Mouse (Mus musculus) spleen, adult 2 months (tissue): ENCODE measurements around the gene Smad6. TPM values are rescaled to one million over a fixed set of nuclear protein-coding genes. Genes with fewer than 3 reads are reported as not detected.
A peak's percentile ranks its signal among the peaks of the same experiment; 100 is the strongest.

Experiments used
- DNase-seq, 2 experiments: peaks; one replicate each; pipeline versions ENCODE4 v3.0.0 to v3.0.0-alpha.2; 2012 to 2021; ENCODE audit warnings: low spot score in 2 of 2, low read depth in 1 of 2
- H3K27ac ChIP-seq: fragments of 200-500 bp; 2 replicates; pipeline ENCODE4 v1.5.1; 2012; ENCODE audit warnings: low read length, inconsistent platforms; ENCODE audit not compliant: insufficient read depth
- H3K27me3 ChIP-seq: fragments of 200-500 bp; 2 replicates; pipeline ENCODE4 v1.6.1; 2012; ENCODE audit warnings: mild to moderate bottlenecking, moderate library complexity, low read length, inconsistent platforms; ENCODE audit not compliant: control insufficient read depth, insufficient read depth
- H3K36me3 ChIP-seq: fragments of 200-500 bp; 2 replicates; pipeline ENCODE4 v1.6.1; 2012; ENCODE audit warnings: mild to moderate bottlenecking, low read length, inconsistent platforms; ENCODE audit not compliant: control insufficient read depth, insufficient read depth
- H3K4me1 ChIP-seq: fragments of 200-500 bp; 2 replicates; pipeline ENCODE4 v1.6.1; 2011; ENCODE audit warnings: inconsistent platforms; ENCODE audit not compliant: control insufficient read depth, insufficient read depth, insufficient read length
- H3K4me3 ChIP-seq: fragments of 200-500 bp; 2 replicates; pipeline ENCODE4 v1.5.1; 2011; ENCODE audit warnings: mild to moderate bottlenecking, inconsistent platforms; ENCODE audit not compliant: insufficient read depth, insufficient read length; ENCODE audit errors: extremely low read depth
- CTCF ChIP-seq: fragments of 200-500 bp; IDR thresholded peaks from 2 replicates; pipeline ENCODE4 v1.5.1; 2011; ENCODE audit warnings: mild to moderate bottlenecking, inconsistent platforms; ENCODE audit not compliant: insufficient read depth, insufficient read length, insufficient replicate concordance; ENCODE audit errors: extremely low read depth
- POLR2A ChIP-seq: fragments of 200-500 bp; IDR thresholded peaks from 2 replicates; pipeline ENCODE4 v1.6.1; 2011; ENCODE audit warnings: low read depth, low read length, inconsistent platforms
- WGBS: fragments of 180-500 bp; shearing (Covaris S2); methylation state at CpG from one replicate; pipeline ENCODE4 v1.1.7; 2018; 5-methylcytosine and 5-hydroxymethylcytosine counted together
- polyA plus RNA-seq: library from polyadenylated mRNA; depleted of rRNA; stranded (reverse); fragments of >200 nt; gene quantifications from 2 replicates; pipeline ENCODE4 v1.2.3, GENCODE M21; 2012

Smad6 gene
- polyA plus RNA-seq, 1 experiment, result 6.2 TPM

DNA sequence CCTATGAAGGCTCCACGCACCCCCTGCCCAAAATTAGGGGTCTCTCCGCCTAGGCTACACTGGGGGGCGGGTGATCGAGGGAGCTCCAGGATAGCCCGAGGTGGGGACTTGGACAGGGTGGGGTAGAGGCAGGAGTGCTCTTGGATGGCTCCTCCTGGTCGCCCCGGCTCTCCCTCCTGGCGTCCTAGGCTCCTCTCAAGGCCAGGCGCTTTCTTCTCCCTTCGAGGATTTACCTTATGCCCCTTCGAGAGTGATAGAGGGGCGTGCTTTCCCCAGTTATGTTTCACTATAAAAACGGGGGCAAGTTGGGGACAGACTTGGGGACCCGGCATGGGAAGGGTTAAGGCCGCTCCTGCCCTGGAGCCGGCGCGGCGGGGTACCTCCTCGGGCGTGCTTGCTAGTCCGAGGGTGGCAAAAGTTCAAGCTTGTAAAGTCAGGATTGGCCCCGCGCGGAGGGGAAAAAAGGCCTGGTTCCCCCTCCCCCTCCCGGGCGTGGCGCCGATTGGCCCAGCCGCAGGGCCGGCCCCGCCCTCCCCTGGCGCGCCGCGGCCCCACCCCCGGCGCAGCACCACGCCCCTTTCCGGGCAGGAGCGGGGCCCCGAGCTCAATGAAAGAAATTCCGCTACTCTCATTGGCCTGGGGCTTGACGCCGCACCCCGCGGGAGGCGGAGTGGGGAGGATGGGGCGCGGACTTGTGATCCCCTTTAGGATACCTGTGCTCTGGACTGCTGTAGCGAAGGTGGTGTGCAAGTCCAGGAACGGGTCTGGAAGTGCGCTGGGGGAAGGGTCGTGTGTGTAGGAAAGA is 905 bp upstream of the Smad6 start:
- Histone ChIP-seq H3K36me3 (no peaks in the 10 kb centered on the region), H3K27me3 (peaks cover 24% of the 10 kb centered on the region), H3K4me3 (peak overlapping the region; percentile 58), H3K4me1 (peaks cover 11% of the 10 kb centered on the region), H3K27ac (peak overlapping the region; percentile 7; the same call in 1 of the 2 replicates)
- DNase-seq, result peak; percentile 68 to 85
- no peak for TF ChIP-seq POLR2A
- under 1% methylated on average over 50 of the region's 54 CpGs for WGBS

DNA sequence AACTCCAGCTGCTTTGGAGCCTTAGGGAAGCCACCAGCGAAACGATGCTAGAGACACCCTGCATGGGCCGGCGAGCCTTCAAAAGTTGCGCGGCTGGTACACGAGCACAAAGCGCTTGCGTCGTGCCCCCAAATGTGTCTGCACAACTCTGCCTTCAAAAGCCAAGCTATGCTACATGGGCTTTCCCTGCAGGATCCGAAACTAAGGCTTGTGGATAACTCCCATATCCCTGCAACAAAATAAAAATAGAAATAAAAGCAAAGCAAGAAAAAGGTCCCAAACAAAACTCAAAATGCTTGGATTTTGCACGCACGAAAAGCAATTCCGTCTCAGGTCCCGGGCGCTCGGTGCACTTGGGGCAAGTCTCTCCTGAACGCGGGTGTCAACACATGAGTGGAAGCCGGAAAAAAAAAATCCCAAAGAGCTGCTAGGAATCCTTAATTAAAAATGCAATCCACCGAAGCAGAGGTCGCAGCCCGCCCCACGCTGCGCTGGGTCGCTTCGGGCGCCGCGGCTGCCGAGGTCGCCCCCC is 474 bp downstream of the Smad6 start:
- Histone ChIP-seq H3K36me3 (no peaks in the 10 kb centered on the region), H3K4me1 (peaks cover 11% of the 10 kb centered on the region), H3K27ac (no peak overlapping the region), H3K27me3 (peaks cover 31% of the 10 kb centered on the region), H3K4me3 (peak overlapping the region; percentile 55)
- TF ChIP-seq CTCF (no peak), POLR2A (no peak)
- no peak for DNase-seq
- WGBS, result under 1% methylated on average over 22 of the region's 32 CpGs

DNA sequence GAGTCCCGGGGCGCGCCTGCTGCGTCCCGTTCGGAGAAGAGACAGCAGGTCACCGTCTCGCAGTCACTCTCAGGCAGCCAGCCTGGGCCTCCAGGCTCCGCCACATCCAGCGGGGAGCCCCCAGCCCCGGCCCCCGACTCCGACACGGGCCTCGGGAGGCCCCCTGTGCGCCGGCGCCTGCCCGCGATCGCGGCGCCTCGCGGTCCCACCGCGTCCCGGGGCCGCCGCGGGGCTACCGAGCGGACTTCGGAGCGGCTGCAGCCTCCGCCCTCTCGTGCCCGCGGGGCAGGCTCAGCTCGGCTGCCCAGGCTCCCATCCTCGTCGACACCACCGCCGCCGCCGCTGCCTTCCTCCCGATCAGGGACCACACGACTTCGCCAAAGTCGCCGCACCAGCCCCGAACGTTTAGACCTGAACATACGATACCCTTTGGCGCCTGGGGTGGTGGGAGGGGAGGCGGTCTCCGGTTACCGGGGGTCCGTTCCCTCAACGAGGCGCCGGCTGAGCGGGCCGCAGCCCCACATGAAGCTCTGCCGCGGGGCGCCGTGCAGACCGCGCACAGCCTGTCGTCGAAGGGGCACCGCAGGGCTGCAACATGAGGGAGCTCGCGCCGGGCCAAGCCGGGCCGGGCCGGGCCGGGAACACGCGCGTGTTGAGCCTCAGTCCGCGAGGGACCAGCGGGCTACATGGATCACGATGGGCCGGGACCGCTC is 1.1 kb downstream of the Smad6 start:
- Histone ChIP-seq H3K4me3 (peak overlapping the region; percentile 55; the same call in 1 of the 2 replicates), H3K27me3 (peaks cover 31% of the 10 kb centered on the region), H3K4me1 (peaks cover 11% of the 10 kb centered on the region), H3K27ac (0 out of 2 replicates have a peak overlapping the region, but pooled peaks have one; percentile 11), H3K36me3 (no peaks in the 10 kb centered on the region)
- WGBS, result under 1% methylated on average over 78 of the region's 89 CpGs
- TF ChIP-seq CTCF (no peak), POLR2A (no peak)
- DNase-seq, result no peak

DNA sequence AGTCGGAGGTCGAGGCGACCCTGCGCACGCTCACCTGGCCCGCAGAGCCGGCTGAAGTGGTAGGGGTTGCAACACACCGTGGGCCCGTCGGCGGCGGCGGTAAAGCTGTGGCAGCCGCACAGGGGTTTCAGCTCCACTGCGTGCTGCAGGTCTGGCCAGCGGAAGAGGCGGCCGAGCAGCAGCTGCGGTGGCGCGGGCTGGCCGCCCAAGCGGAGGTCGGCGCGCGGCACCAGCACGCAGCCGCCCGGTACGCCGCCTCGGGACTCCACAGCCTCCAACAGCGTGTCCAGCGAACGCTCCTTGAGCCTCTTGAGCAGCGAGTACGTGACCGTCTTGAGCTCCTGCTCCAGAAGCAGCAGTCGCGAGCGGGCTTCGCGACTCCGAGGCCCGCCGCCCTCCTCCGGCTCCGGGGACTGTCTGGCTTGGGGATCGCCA is 1.7 kb downstream of the Smad6 start:
- TF ChIP-seq CTCF, result no peak
- H3K36me3 ChIP-seq, result no peaks in the 10 kb centered on the region
- peak overlapping the region; percentile 55; the same call in 1 of the 2 replicates for H3K4me3 ChIP-seq
- H3K27ac ChIP-seq, result 0 out of 2 replicates have a peak overlapping the region, but pooled peaks have one; percentile 11
- WGBS, result 3% methylated on average over 50 of the region's 50 CpGs
- H3K4me1 ChIP-seq, result peaks cover 11% of the 10 kb centered on the region
- no peak for DNase-seq
- H3K27me3 ChIP-seq, result peaks cover 31% of the 10 kb centered on the region

DNA sequence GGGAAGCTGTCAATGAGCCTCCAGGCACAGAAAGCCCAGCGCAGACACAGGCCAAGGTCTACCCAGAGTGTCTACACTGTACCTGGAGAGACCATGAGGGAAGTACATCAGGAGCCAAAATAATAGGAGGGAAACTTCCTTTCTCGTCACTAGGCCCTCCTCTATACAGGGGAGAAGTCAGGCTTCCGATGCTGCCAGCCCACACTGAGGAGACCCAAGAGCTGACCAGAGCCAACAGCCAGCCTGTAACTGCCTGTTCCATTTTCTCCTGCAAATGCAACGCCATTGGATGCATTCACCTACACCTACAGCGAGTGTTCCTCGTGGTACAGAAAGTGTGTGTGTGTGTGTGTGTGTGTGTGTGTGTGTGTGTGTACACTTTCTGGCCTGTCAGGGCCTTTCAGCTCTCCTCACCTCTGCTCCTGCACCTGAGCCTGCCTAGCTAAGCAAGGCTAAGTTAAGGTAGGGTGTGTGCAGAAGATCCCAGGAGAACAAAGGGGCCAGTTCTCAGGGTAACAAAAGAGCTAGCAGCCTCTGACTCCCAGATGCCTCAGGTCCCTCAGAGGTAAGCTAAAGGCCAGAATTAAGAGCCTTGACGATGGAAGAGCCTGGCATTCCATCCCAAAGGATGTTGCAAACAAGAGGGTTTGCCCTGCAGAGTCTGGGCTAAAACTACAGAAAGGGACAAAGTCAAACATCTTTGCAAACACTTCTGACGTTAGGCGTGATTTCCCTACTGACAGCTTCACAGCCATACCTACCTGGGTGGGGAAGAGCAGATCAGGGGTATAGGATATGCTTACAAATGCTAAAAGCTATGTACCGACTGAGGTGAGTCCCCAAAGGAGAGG is 2.6 kb downstream of the Smad6 start:
- H3K27ac ChIP-seq, result no peak overlapping the region
- peak overlapping the region; percentile 14 for H3K4me3 ChIP-seq

DNA sequence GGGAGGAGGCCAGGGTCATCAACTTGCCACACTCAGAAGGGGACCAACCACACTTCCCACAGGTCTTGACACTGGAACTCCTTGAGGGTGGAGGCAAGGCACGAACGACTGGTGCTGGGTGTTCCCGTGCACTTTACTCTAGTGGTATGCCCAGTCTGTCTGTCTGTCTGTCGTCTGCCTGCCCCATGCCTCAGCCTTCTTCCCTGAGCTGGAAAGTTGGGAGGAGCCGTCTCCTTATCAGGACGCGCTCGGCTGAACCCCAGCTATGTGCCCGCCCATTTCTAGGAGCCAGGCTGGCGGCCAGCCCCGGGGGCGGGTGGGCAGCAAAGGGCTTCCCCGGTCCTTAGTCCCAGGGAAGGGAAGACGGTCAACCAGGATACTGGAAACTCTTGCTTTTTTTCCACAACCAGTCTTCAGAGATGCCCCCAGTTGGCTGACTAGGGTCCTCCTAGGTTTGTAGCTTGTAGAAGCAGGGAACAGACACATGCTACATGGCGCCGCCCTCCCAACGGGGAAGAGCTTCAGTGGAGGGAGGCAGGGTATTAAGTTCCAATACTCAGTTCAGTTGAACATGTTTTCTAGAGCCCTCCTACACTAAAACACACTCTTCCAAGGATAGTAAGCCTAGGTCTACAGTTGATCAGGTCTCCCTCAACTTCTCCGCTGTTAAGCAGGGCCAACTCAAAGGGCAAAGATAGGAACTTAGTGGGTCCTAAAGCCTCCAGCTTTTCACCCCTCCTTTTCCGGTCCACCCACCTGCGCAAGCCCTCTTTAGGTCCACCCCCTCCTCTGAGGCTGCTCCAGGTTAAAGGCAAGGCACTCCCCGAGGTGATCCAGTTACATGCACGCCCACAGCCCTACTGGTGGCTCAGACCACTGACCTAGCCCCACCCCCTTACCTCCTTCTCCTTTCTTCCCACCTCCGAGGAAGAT is 3.7 kb downstream of the Smad6 start:
- TF ChIP-seq CTCF, result no peak
- DNase-seq, result no peak
- Histone ChIP-seq H3K36me3 (no peaks in the 10 kb centered on the region), H3K4me1 (peaks cover 11% of the 10 kb centered on the region), H3K4me3 (no peak overlapping the region), H3K27ac (no peak overlapping the region), H3K27me3 (peaks cover 31% of the 10 kb centered on the region)
- WGBS, result 22% methylated on average over 23 of the region's 23 CpGs

More for the DNA sequence above, 2.6 kb downstream of the Smad6 start:
- Histone ChIP-seq H3K36me3 (no peaks in the 10 kb centered on the region), H3K27me3 (peaks cover 31% of the 10 kb centered on the region), H3K4me1 (peaks cover 11% of the 10 kb centered on the region)
- WGBS, result 63% methylated on average over 10 of the region's 10 CpGs
- no peak for DNase-seq
- TF ChIP-seq CTCF (no peak), POLR2A (no peak)
